Comparison of ENCODE assay signal across 26 mouse cellular contexts in the genomic region with DNA sequence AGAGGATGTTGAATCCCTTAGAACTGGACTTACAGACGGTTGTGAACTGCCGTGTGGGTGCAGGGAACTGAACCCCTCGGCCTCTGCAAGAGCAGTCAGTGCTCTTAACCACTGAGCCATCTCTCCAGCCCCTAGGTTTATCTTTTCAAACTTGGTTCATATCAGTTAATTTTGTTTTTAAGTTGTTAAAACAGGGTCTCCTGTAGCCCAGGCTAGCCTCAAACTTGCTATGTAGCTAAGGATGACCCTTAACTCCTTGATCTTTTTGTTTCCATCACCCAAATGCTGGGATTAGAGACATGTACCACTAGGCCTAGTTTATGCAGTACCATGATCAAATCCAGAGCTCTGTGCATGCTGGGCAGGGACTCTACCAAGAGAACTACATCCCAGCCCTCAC.
"Had no signal": no experiment of that assay in that cellular context is flagged by ENCODE, and none has a peak within 500 bp of the region (broad histone marks: within the 10 kb centered on the region; RNA-seq: fewer than 3 reads in every experiment).

No protein-coding gene starts in this region.

- H3K4me2 ChIP-seq: heart, embryonic 12.5 days; hindbrain, embryonic 12.5 days; hindbrain, embryonic 15.5 days; kidney, embryonic 15.5 days; limb, embryonic 12.5 days; liver, embryonic 11.5 days; liver, embryonic 13.5 days; liver, embryonic 15.5 days had no signal

- ATAC-seq: hindbrain, postnatal 0 days had no signal

- H3K4me3 ChIP-seq: gastrocnemius, adult 2 months; heart, adult 2 months; heart, embryonic 12.5 days; hindbrain, embryonic 10.5 days; hindbrain, embryonic 12.5 days; hindbrain, embryonic 15.5 days; kidney, embryonic 15.5 days; limb, embryonic 12.5 days; liver, embryonic 13.5 days; liver, embryonic 15.5 days had no signal

- H3K9me3 ChIP-seq: heart, embryonic 12.5 days; hindbrain, embryonic 10.5 days; hindbrain, embryonic 12.5 days; hindbrain, embryonic 15.5 days; kidney, embryonic 15.5 days; limb, embryonic 12.5 days; liver, embryonic 13.5 days; liver, embryonic 15.5 days had no signal

- H3K27me3 ChIP-seq: heart, embryonic 12.5 days; hindbrain, embryonic 12.5 days; hindbrain, embryonic 15.5 days; kidney, embryonic 15.5 days; limb, embryonic 12.5 days; liver, embryonic 13.5 days; liver, embryonic 15.5 days had no signal

- H3K9ac ChIP-seq: heart, embryonic 12.5 days; hindbrain, embryonic 12.5 days; hindbrain, embryonic 15.5 days; kidney, embryonic 15.5 days; limb, embryonic 12.5 days; liver, embryonic 13.5 days; liver, embryonic 15.5 days had no signal

- H3K27ac ChIP-seq: heart, adult 2 months; hindbrain, embryonic 12.5 days; hindbrain, embryonic 15.5 days; hindbrain, postnatal 0 days; kidney, embryonic 15.5 days; kidney, postnatal 0 days; liver, embryonic 13.5 days; liver, embryonic 15.5 days had no signal

- DNase-seq: gastrocnemius, adult 2 months; gastrocnemius, postnatal 10 days; gastrocnemius, postnatal 25 days; heart, postnatal 10 days; heart, postnatal 4 days; kidney, adult 11 months; kidney, adult 2 months; kidney, adult 9 months; kidney, postnatal 14 days; kidney, postnatal 36 days; layer of hippocampus, adult 9-11 months; layer of hippocampus, postnatal 36 days; left cerebral cortex, postnatal 4 days; liver; liver, embryonic 13.5 days had no signal

- H3K36me3 ChIP-seq: hindbrain, embryonic 10.5 days; hindbrain, embryonic 12.5 days; hindbrain, embryonic 15.5 days; kidney, embryonic 15.5 days; limb, embryonic 12.5 days had no signal
